Mouse (Mus musculus) MEL-GATA-1-ER (cell line): ENCODE measurements at regions not wholly inside any gene's neighbourhood (a gene's known extent, or its start where the extent isn't known, plus 50 kb on each side); places are given as distances from the start of the nearest gene placed in this dataset.

Source experiments
- DNase-seq: peaks from one replicate; pipeline ENCODE4 v3.0.0-alpha.2; 2012; ENCODE audit warnings: low read depth; ENCODE audit errors: extremely low read depth

- DNase-seq: no peak
Measured at GRCm38 (mm10) chr9:113496176-113496732, 211.8 kb downstream of the Pdcd6ip start.

- no peak for DNase-seq
Measured at GRCm38 (mm10) chr9:113488651-113489050, 219.4 kb downstream of the Pdcd6ip start.

DNA sequence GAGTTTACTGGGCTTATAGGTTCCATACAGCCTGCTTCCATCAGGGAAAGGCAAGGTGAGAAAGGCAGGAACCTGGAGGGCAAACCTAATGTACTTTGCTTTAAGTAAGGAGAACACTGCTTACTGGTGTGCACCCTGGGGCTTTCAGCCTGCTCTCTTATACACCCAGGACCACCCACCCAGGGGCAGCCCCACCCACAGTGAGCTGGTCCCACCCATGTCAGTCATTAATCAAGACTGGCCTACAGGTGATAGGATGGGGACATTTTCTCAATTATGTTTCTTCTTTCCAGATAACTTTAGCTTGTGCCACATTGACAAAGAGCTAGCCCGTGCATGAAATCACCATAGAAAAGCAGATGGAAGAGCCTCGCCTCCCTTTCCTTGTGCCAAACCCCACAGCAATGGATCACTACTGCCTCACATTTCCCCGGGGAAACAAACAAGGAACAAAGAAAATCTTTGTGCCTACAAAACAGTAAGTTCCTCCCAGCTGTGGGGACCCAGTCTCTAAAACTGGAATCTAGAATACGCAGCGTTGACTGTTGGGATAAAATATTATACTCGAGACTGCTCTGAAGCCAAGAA lies 221.5 kb downstream of the Pdcd6ip start:
- DNase-seq: no peak

GRCm38 (mm10) chr9:113479897-113480296 lies 228.2 kb downstream of the Pdcd6ip start:
- DNase-seq: no peak

GRCm38 (mm10) chr9:113478761-113479265 lies 229.2 kb downstream of the Pdcd6ip start:
- no peak for DNase-seq

GRCm38 (mm10) chr9:113471781-113472180 lies 236.3 kb downstream of the Pdcd6ip start:
- no peak for DNase-seq

DNA sequence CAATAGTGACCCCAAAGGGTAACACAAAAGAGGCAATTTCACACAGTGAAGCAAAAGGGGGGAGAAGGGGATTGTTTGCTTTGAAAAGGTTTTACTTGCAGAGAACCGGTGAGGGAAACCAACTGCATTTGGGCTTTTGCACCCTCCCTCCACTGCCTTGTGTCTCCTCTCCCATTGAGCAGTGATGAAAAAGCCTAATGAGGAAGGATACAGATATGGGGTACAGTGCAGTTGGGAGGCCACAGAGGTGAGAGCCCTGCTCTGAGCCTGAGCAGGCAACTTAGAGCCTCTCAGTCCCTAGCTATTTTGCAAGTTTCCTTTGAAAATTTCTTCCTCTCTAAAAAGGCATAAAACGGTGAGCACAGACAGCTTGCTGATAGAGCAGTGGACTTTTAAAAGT lies 245.2 kb downstream of the Pdcd6ip start:
- no peak for DNase-seq

- no peak for DNase-seq
Measured at GRCm38 (mm10) chr9:113462267-113462887, 245.7 kb downstream of the Pdcd6ip start.

GRCm38 (mm10) chr9:113459885-113460284 lies 248.2 kb downstream of the Pdcd6ip start:
- DNase-seq: no peak

- DNase-seq: no peak
Measured at GRCm38 (mm10) chr9:113459221-113459620, 248.8 kb downstream of the Pdcd6ip start.

DNA sequence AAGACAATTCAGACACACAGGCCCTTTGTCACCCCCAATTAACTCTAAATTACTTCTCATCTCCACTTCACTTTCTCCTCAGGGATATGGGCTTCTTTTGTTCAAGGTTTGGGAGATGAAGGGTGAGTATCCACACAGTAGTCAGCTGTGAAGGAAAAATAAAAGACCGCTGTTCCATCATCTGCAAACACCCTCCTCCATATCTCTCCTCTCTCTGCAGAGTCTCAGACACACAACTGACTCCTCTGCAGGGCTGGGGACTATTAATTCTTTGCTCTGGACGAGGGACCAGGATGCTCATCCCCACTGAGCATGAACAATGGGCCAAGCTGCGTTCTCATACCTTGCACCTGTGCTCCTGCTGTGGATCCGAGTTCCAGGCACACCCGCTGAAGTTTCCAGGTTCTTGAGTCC lies 249.3 kb downstream of the Pdcd6ip start:
- DNase-seq: no peak

DNA sequence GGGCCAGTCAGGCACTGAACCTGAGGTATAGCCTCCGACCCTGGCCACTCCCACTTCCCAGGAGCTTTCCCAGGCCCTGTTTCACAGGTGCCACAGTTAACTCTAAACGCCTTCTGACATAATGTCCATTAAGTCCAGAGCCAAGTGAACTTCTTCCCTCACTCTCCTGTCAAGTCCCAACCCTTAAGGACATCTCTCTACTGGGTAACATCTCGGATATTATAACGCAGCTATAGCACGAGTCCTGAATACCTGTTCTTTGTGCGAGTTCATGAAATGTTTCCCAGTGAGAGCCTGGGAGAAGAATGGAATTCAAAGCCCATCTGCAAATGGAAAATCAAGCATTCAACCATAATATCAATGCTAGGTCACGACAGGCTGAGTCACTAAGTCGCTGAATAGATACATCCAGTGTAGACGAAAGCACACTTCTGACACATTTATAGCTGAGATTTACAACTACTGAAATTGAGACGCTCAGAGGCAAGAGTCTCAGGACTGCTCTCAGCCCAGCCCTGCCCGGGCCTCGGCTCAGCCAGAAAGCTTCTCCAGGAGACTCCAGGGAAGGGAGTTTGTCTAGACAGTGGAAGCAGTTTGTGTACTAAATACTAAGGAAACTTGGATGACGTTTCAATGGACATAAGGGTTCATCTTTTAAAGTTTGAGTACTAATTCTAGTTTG lies 250.7 kb downstream of the Pdcd6ip start:
- no peak for DNase-seq

DNA sequence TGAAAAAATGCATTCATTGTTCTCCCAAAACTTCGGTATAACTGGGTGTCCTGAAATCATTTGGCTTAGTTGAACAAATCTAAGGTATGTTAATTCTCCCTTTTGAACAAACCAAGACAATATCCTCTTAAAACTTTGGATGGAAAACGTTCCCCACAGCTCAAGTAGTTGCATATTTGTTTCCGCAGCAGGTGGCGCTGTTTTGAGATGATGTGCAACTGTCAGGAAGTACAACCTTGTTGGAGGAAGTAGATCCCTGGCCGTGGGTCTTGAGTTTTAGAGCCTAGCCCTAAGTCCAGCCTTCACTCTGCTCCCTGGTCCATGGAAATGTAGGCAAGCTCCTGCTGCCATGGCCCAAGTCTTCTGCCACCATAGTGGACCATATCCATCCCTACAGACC lies 252.5 kb downstream of the Pdcd6ip start:
- no peak for DNase-seq

DNA sequence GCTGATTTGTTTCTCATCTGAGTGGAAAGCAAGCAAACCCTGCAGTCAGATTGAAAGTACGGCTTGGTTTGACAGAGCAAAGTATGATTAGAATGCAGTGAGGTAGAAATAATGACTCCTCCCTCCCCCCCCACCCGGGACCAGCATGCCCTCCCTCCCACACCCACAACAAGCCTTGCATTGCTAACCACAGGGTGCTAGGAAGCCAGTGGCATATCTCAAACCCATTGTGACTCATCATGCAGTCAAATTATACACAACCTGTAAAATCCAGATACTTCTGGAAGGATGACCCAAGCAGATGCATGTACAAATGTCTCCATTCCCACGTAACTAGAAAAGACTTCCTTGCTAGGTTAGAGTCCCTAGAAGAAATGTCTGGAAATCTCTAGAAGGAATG lies 254.8 kb downstream of the Pdcd6ip start:
- DNase-seq: no peak

DNA sequence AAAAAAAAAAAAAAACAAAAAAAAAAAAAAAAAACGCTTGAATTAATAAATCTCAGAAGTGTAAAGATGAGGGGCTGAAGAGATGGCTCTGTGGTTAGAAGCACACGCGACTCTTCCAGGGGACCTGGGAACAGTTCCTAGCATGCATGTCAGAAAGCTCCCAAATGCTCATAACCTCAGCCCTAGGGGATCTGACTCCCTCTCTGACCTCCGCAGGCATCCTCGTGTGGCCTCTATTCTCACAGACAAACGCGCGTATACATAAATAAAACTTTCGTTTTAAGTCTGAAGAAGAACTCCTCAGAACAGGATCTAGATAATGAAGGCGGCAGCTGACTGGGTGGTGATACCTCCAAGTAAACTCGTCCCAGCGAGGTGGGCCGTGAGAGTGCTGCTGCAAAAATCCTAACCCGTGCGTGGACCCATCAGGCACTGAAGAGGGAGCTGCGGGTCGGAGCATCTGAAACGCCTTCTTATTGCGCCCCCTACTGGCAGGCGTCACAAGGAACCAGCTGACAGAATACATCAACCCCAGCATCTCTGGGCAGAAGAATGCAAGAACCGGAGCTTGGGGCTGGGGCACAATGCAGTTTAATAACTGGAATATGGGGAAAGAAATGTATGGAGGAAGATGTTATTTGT lies 266.2 kb downstream of the Pdcd6ip start:
- DNase-seq: no peak

DNA sequence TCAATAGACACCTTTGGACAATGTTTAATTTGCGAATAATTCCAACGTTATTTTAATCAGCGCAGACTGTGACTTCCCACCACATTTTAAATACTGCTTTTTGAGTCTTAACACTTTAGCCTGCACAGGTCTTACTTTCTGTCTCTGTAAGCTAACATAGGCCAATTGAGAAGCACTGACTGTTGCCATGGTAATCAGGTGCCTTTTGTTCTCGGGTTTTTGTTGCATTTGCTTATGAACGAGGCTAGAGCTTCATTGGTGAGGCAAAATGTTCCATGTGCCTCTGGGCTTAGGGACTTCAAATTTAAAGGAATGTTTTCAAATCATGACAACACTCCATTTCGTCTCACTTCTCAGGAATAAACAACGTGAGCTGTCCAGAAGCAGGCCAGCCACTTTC lies 269.7 kb downstream of the Pdcd6ip start:
- DNase-seq: no peak

DNA sequence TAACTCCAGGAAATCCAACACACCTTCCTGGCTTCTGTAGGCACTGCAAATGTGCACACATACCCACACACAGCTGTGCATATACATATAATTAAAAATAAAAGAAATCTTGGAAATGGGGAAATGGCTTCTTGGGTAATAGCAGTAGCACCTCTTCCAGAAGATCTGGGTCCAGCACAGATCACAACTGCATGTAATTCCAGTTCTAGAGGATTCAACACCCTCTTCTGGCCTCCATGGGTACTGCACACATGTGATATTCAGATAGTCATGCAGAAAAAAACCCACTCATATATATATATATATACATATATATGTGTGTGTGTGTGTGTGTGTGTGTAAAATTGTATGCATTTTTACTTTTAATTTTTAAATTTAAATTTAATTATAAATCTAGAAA lies 272.1 kb downstream of the Pdcd6ip start:
- no peak for DNase-seq

DNA sequence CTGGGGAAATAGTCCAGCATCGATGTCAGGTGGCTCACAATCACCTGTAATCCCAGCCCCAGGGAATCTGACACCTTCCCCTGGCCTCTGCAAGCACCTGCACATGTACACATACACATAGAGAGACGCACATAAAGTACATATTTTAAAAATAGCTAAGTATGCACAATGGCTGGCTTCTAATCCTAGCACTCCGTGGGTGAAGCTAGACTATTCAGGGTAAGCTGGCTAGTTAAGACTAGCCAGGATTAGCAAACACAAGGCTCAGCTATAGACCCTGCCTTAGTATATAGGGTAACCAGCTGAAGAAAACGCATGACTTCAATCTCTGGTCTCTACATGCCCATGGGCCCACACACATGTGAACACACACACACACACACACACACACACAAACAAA lies 274.6 kb downstream of the Pdcd6ip start:
- DNase-seq: no peak

GRCm38 (mm10) chr9:113432601-113433179 lies 275.4 kb downstream of the Pdcd6ip start:
- no peak for DNase-seq

- DNase-seq: no peak
Measured at GRCm38 (mm10) chr9:113430411-113430810, 277.6 kb downstream of the Pdcd6ip start.

DNA sequence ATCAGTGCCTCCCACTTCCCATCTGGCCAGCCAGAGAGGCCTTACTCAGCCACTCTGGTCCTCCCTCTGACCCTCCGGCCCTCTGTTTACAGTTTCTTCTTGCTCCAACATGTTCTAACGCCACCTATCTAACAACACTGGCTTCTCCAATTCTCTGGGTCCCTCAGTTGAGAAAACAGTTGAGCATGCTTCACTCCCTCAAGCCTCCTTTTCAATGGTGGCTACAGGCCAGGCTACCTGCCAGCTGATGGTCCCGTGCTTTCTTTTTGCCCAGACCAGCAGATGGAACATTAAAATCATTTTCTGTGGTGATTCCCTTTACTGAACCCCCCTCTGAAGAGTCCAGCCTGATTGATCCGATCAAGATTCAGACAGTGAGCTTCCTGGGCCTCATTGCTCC lies 280.8 kb downstream of the Pdcd6ip start:
- no peak for DNase-seq

DNA sequence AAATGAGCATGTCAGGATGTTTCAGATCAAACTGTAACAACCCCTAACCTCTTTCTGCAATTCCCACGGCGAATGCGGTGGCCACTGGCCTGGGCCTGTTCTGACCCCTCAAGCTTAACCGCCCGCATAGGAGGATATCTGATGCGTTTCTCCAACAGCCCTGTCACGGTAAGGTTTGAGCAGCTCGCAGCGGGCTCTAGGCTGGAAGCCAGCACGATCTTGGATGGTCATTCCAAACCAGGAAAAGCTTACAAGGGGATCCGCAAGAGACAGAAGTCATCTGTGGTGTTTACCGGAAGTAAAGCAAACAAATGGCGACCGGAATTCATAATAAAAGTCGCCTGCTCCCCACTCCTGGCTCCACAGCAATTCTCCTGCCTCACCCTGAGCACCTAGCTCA lies 281.7 kb downstream of the Pdcd6ip start:
- DNase-seq: no peak
